Mouse (Mus musculus) testis, adult 2 months (tissue): ENCODE results near the gene Bcl2. TPM values are rescaled to one million over a fixed set of nuclear protein-coding genes. Genes with fewer than 3 reads are reported as not detected.

Source experiments
- H3K27ac ChIP-seq: fragments of 200-500 bp; 2 replicates; pipeline ENCODE4 v1.5.1; 2012; ENCODE audit warnings: low read depth, low read length; ENCODE audit not compliant: control insufficient read depth, insufficient read depth
- H3K27me3 ChIP-seq: fragments of 200-500 bp; 2 replicates; pipeline ENCODE4 v1.6.1; 2012; ENCODE audit warnings: mild to moderate bottlenecking, low read length, moderate library complexity; ENCODE audit not compliant: control insufficient read depth, insufficient read depth
- H3K36me3 ChIP-seq: fragments of 200-500 bp; 2 replicates; pipeline ENCODE4 v1.6.1; 2012; ENCODE audit warnings: mild to moderate bottlenecking, low read length; ENCODE audit not compliant: control insufficient read depth, insufficient read depth
- H3K4me1 ChIP-seq: fragments of 200-500 bp; 2 replicates; pipeline ENCODE4 v1.6.1; 2012; ENCODE audit warnings: low read length; ENCODE audit not compliant: control insufficient read depth, insufficient read depth
- H3K4me3 ChIP-seq: fragments of 200-500 bp; 2 replicates; pipeline ENCODE4 v1.5.1; 2012; ENCODE audit warnings: low read depth, mild to moderate bottlenecking, low read length, moderate library complexity, mixed read lengths; ENCODE audit not compliant: control insufficient read depth
- CTCF ChIP-seq: fragments of 200-500 bp; IDR thresholded peaks from 2 replicates; pipeline ENCODE4 v1.5.1; 2012; ENCODE audit warnings: low read depth, mild to moderate bottlenecking, inconsistent platforms, low read length, moderate library complexity; ENCODE audit not compliant: control insufficient read depth, insufficient read depth, insufficient replicate concordance
- POLR2A ChIP-seq: fragments of 200-500 bp; IDR thresholded peaks from 2 replicates; pipeline ENCODE4 v1.6.1; 2012; ENCODE audit warnings: low read depth, mild to moderate bottlenecking, inconsistent platforms, low read length, moderate library complexity; ENCODE audit not compliant: control insufficient read depth
- polyA plus RNA-seq: library from polyadenylated mRNA; depleted of rRNA; stranded (reverse); fragments of >200 nt; gene quantifications from 2 replicates; pipeline ENCODE4 v1.2.3, GENCODE M21; 2012

Gene Bcl2
- polyA plus RNA-seq, 1 experiment, result 0.11 TPM

DNA sequence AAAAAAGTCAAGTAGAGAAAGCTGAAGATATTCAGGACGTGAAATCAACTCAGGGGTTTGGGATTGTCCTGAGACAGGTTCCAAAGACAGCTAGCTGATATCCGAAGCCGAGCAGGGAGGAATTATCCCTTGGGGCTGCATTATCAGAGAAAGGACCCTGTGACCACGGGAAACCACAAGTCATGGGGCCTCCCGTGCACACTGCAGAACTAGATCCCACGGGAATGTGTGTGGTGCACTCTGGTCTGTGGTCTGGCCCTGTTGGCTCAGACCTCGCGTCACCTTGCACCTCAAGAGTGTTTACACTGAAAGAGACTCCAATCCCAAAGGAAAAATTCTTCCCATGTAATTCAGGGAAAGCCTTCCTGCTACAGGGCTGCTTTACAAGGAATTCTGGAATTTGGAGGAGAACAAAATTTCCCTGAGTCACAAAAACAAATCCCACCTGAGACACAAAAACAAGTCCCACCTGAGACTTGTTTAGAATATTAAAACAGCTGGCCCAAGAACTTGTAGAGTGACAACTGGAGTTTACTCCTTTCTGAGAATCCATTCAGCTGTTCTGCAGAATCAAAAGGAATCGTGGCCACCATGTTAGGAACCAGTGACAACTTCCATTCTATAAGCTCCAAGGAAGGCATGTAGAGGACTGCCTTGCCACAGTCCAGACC, 158.4 kb downstream of the Bcl2 start:
- TF ChIP-seq POLR2A (no peak), CTCF (no peak)
- Histone ChIP-seq H3K36me3 (no peaks in the 10 kb centered on the region), H3K27ac (no peak overlapping the region)

DNA sequence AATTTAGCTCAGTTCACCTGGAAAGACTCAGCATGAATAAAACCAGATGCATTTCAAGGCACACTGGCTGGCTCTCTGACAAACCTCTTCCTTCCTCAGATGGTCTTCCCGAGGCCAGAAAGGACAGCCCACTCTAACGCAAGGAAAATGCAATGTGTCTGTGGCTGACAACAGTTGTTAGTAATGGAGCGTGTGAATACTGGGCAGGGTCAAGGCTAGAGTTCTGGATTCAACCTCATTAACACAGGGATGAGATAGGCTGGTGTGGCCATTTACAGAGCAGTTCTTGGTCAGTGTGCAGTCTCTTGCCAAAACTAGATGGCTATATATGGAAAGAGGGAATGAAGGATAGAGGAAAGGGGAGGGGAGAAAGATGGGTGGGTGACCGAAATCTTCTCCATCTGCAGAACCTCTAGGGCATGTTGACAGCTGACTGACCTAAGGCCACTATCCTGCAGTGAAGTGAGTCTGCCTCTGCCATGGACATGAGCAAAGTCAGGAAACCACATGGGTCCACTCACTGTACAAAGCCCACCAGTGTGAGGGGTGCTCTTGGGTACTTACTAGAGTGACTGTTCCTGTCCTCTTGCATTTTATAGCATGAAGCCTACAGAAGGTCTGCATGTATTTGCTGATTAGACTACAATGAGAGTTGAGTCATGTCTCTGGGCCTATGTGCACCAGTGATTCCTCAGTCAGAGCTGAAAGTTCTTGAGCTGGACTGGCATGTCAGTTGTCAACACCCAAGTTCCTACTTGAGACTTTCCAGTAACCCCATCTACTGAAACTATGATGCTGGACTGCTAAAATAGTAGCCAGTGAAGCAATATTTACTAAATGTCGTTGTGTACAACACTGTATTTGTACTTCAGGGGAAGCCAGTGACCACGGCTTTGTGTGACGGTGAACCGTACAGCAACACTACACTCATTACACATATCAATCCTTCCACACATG, 159.9 kb downstream of the Bcl2 start:
- Histone ChIP-seq H3K27ac (no peak overlapping the region), H3K4me3 (no peak overlapping the region), H3K27me3 (no peaks in the 10 kb centered on the region), H3K4me1 (no peaks in the 10 kb centered on the region), H3K36me3 (no peaks in the 10 kb centered on the region)
- TF ChIP-seq POLR2A (no peak), CTCF (no peak)

More for the DNA sequence above, 158.4 kb downstream of the Bcl2 start:
- Histone ChIP-seq H3K4me1 (no peaks in the 10 kb centered on the region), H3K27me3 (no peaks in the 10 kb centered on the region), H3K4me3 (no peak overlapping the region)

DNA sequence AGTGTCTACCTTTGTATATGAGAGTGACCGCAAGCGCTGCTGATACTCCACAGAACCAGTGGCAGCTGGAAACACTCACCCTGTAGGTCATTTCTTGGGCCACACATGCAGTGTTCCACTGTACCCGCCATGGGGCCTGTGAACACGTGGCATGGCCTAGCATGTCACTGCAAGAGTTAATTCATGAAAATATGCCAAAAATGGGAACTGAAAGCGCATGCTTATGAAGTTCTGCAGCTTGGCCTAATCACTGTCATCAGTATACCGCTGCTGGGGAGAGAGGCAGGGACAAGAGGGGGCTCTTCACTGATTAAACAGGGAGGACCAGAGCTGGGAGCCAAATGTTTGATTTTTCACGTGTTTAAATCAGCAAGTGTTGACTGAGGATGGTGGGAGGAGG, 161.2 kb downstream of the Bcl2 start:
- Histone ChIP-seq H3K36me3 (no peaks in the 10 kb centered on the region), H3K4me1 (no peaks in the 10 kb centered on the region), H3K27ac (no peak overlapping the region)

DNA sequence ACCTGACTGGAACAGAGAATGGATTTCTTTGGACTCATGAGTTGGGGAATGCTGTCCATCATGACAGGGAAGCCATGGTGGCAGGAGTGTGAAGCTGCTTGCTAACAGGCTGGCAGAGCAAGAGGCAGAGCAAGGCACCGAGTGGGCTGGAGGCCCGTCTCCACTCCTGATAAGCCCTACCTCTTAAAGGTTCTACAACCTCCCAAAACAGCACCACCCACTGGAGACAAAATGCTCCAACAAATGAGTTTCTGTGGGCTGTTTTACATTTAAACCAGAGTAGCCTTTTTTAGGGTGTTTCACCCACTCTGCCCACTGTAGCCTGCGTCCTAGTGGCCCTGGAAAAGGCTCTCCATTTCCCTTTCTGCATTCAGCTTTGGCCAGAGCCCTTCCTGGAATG, 163.5 kb downstream of the Bcl2 start:
- Histone ChIP-seq H3K4me1 (no peaks in the 10 kb centered on the region), H3K27ac (no peak overlapping the region)
- TF ChIP-seq CTCF (no peak), POLR2A (no peak)

More for the DNA sequence above, 161.2 kb downstream of the Bcl2 start:
- TF ChIP-seq POLR2A, result no peak
- no peak for TF ChIP-seq CTCF
- no peak overlapping the region for H3K4me3 ChIP-seq
- no peaks in the 10 kb centered on the region for H3K27me3 ChIP-seq

GRCm38 (mm10) chr1:106549025-106549424, 165.0 kb downstream of the Bcl2 start:
- Histone ChIP-seq H3K27ac (no peak overlapping the region), H3K36me3 (no peaks in the 10 kb centered on the region), H3K27me3 (no peaks in the 10 kb centered on the region), H3K4me1 (no peaks in the 10 kb centered on the region), H3K4me3 (no peak overlapping the region)
- TF ChIP-seq CTCF, result no peak
- no peak for TF ChIP-seq POLR2A

More for the DNA sequence above, 163.5 kb downstream of the Bcl2 start:
- Histone ChIP-seq H3K27me3 (no peaks in the 10 kb centered on the region), H3K4me3 (no peak overlapping the region), H3K36me3 (no peaks in the 10 kb centered on the region)

DNA sequence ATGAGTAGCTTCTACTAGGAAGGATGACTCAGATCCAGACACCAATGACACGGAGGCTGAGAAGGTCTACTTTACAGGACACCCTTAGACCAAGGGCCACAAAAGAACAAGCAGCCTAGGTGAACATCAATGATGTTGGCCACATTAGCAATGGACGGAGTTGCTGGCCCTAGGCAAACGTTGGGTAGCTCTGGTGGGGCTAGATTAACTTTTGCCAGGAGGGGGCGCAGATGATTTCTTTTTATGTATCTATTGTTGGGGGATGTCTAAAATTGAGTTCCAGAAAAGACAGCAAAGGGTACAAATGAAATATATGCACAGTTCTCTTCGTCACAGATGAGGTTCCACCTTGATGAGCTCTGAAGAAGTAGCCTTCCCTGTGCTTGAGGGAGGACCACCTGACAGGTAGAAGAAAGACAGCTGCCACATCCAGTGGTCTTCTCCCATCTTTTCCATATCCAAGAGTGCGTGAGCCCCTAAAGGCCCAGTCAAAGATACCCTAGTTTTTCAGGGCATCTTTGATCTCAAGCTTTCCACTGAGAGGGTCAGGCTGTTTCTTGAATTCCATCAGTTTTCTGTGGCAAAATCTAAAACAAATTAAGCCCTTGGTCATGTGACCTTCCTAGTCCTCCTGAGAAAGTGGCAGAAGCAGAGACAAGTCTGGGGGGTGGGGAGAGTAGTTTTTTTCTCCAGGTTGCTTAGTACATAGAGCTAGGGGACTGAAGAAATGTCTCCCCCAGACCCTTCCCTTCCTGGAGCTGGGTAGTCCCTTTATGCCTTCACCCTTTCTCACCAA, 169.1 kb downstream of the Bcl2 start:
- H3K27ac ChIP-seq, result no peak overlapping the region

More for the DNA sequence above, 169.1 kb downstream of the Bcl2 start:
- no peaks in the 10 kb centered on the region for H3K36me3 ChIP-seq
- no peaks in the 10 kb centered on the region for H3K27me3 ChIP-seq
- no peak overlapping the region for H3K4me3 ChIP-seq
- H3K4me1 ChIP-seq, result no peaks in the 10 kb centered on the region
- TF ChIP-seq POLR2A (no peak), CTCF (no peak)
